Mouse (Mus musculus) kidney, adult 2 months (tissue): ENCODE measurements around the gene Gtf2h1.

Experiments
- CTCF ChIP-seq: fragments of 200-500 bp; conservative IDR thresholded peaks from 2 replicates; pipeline ENCODE4 v1.5.1; 2011; ENCODE audit warnings: low read depth, mild to moderate bottlenecking, control low read depth, low read length, moderate library complexity, mixed read lengths; ENCODE audit not compliant: insufficient read depth, insufficient read length
- POLR2A ChIP-seq: fragments of 200-500 bp; IDR thresholded peaks from one replicate; pipeline ENCODE4 v1.6.1; 2011; ENCODE audit warnings: low read depth, low read length, control low read depth

DNA sequence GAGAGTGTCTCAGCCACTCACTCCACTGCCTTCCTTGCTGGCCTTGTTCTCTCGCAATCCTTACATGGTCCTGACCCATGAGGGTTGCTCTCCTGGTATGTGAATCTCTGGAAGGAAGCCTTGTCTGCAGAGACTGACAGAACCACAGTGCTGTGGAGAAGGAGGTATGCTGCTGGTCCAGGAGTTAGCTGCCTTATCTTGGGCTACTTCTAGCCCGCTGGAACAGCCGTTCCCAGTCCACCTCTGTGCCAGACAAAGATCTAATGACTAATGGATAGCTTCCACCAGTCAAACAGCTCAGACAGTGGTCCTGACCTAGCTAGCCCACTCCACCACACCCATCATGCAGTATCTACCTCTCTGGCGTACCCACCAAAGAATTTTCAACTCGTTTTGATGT, 40.5 kb downstream of the Gtf2h1 start:
- TF ChIP-seq POLR2A, result no peak
- TF ChIP-seq CTCF, result no peak
